Mouse (Mus musculus) lung, adult 2 months (tissue): ENCODE results near the gene Tm2d1. TPM values are rescaled to one million over a fixed set of nuclear protein-coding genes. Genes with fewer than 3 reads are reported as not detected.

Experiments used
- DNase-seq: peaks from one replicate; pipeline ENCODE4 v3.0.0; 2022
- H3K4me1 ChIP-seq: fragments of 200-500 bp; 2 replicates; pipeline ENCODE4 v1.6.1; 2011; ENCODE audit warnings: low read length; ENCODE audit not compliant: control insufficient read depth, insufficient read depth
- H3K4me3 ChIP-seq: fragments of 200-500 bp; replicated peaks from 2 replicates; pipeline ENCODE3; 2011; ENCODE audit warnings: low read depth, mild to moderate bottlenecking, control low read depth, low read length; ENCODE audit errors: extremely low read depth
- CTCF ChIP-seq: fragments of 200-500 bp; IDR thresholded peaks from 2 replicates; pipeline ENCODE4 v1.5.1; 2011; ENCODE audit warnings: mild to moderate bottlenecking, low read length, control low read depth; ENCODE audit not compliant: insufficient read depth
- POLR2A ChIP-seq: fragments of 200-500 bp; IDR thresholded peaks from 2 replicates; pipeline ENCODE4 v1.6.1; 2011; ENCODE audit warnings: low read depth, mild to moderate bottlenecking, control low read depth, low read length, borderline replicate concordance; ENCODE audit errors: extremely low read depth
- WGBS: fragments of 180-500 bp; shearing (Covaris S2); methylation state at CpG from one replicate; pipeline ENCODE4 v1.1.7; 2018; 5-methylcytosine and 5-hydroxymethylcytosine counted together
- polyA plus RNA-seq: library from polyadenylated mRNA; depleted of rRNA; stranded (reverse); fragments of >200 nt; gene quantifications from 2 replicates; pipeline ENCODE4 v1.2.3, GENCODE M21; 2012; rRNA removed

Gene Tm2d1
- polyA plus RNA-seq, 1 experiment = 17.6 TPM

DNA sequence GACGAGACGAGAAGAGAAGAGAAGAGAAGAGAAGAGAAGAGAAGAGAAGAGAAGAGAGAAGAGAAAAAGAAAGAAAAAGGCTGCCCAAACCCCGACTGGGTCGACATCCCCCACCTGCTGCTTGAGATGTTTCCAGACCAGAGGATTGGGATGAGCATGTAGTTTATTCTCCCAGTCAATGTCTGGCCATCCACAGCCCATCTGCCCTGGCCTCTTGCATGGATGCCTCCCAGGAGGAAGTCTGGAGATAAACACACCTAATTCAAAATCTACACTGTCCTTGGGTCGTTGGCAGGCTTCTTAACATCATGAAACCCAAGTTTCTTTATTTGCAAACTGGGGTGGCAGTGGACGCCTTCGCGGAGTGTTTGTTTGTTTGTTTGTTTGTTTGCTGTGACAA is 47.4 kb downstream of the Tm2d1 start:
- TF ChIP-seq POLR2A = no peak
- TF ChIP-seq CTCF = no peak
- H3K4me1 ChIP-seq = no peaks in the 10 kb centered on the region
- no peak overlapping the region for H3K4me3 ChIP-seq
- no peak for DNase-seq
- WGBS = 68% methylated on average over 8 of the region's 8 CpGs

DNA sequence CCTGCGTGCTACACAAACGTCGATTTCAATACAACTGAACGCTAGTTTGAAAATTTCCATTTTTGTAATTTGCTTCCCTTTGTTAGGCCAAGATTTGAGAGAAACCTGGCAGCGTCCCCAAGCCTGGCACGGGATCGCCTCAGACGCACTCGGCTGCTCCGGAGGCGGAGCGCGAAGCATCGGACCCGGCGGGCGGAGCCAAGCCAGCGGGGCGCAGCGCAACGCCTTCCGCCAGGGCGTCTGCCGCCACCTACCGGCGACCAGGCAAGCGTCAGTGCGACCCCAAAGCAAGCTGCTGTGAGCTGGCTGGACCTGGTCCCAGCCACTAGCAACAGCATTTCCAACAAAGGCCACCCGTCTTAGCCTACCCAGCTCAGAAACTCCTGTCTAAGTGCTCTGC is 60.9 kb downstream of the Tm2d1 start:
- peak overlapping the region; percentile 51 for H3K4me3 ChIP-seq
- TF ChIP-seq POLR2A (peak; percentile 65; the same call in 1 of the 2 replicates), CTCF (peak; percentile 81)
- H3K4me1 ChIP-seq = no peaks in the 10 kb centered on the region
- DNase-seq = peak; percentile 90
- under 1% methylated on average over 29 of the region's 29 CpGs for WGBS

DNA sequence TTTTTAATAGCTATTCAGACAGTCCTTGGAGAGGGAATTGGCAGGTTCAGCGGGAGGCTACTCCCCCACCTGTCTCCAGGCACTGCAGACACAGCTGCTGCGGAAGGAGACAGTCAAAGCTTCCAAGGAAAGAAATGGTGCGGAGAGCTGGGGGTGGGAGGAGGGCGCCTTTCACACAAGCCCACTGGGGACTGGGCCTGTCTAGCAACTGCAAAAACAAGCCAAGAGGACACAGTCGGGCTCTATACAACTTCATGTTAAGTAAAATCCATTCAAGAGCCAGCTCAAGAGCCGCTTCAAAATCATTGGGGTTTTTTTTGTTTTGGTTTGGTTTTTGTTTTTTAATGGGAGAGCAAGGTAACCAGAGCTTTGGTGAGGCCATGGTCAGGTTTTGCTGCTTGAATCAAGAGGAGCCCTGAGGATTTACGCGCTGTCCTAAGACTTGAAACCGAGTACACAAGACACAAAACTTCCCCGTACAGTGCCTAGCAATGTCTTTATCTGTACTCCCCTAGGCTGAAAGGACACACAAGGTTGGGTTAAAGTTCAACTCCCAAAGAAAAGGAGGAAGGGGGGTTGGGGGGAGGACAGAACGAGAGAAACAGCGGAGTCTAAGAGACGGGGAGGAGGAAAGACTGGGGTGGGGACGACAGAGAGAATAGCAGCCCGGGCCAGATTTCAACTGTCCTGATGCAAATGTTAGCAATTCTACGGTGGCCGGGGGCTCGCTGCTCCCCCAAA is 61.6 kb downstream of the Tm2d1 start:
- no peaks in the 10 kb centered on the region for H3K4me1 ChIP-seq
- DNase-seq = peak; percentile 26
- no peak for TF ChIP-seq CTCF
- no peak for TF ChIP-seq POLR2A
- 19% methylated on average over 18 of the region's 18 CpGs for WGBS
- H3K4me3 ChIP-seq = peak overlapping the region; percentile 51

DNA sequence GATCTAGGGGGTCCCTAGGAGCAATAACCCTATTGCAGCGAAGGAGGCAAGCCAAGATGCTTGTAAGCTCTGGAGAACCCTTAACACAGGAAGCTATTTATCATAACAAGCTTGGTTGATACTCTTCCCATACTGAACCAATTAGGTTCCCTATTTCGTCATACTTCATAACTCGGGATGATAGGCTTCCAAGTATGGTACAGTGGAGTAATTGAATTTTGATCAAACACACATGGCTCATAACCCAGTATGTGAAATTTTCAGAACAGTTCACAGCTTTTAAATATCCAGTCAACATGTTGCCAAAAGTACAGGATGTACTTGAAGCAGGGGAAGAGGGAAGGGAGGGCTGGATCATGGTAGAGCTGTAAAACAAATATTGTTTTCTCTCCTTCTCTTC is 64.3 kb downstream of the Tm2d1 start:
- WGBS = 53% methylated on average over 3 of the region's 3 CpGs
- TF ChIP-seq POLR2A (no peak), CTCF (no peak)
- Histone ChIP-seq H3K4me3 (no peak overlapping the region), H3K4me1 (no peaks in the 10 kb centered on the region)
- DNase-seq = no peak

DNA sequence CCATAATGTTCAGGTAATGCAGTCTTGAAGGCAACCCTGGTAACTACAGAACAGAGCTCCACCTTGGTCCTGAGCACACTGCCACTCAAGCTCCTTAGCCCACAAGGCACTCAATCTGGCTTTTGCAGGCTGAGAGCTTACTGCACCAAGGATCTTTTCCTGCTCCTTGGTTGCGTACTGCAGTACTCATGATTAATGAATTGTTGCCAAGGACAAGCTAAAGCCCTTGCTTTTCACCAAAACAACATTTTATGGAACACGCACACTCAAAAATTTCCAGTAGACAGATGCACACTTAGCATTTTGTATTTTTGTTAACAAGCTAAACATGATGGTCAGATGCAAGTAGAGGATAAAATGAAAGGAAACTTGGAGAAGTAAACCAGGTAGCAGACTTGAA is 66.0 kb downstream of the Tm2d1 start:
- Histone ChIP-seq H3K4me3 (no peak overlapping the region), H3K4me1 (no peaks in the 10 kb centered on the region)
- 70% methylated on average over 2 of the region's 2 CpGs for WGBS
- TF ChIP-seq CTCF (no peak), POLR2A (no peak)
- no peak for DNase-seq

Other genes with a start within 250 kb of the Tm2d1 start
- gene Patj, start 12.5 kb upstream of the Tm2d1 start, polyA plus RNA-seq = 13.4 and 17.4 TPM in 2 replicates